Mouse (Mus musculus): Measurements from ENCODE around the gene Cenph. TPM values are rescaled to one million over a fixed set of nuclear protein-coding genes. Genes with fewer than 3 reads are reported as not detected.
"Not testable (repeated sequence)": the region's sequence is repeated elsewhere in the genome, so short reads cannot be mapped to it uniquely, and the experiment has no call there.

The Cenph gene
- total RNA-seq (2018; cell fraction: chromatin; rRNA removed): 1 to 10 TPM in 19 of 26 experiments, under 1 TPM in 3, not detected in 4; 0.77 to 10.0 (median 3.6) TPM
- 1 to 10 TPM in 24 of 26 experiments, under 1 TPM in 2; 0.90 to 2.4 (median 1.5) TPM for total RNA-seq (2018; cell fraction: cytosol; rRNA removed)
- 10 to 100 TPM in 1 of 26 experiments, 1 to 10 TPM in 14, under 1 TPM in 7, not detected in 4; 0.46 to 16.3 (median 1.5) TPM for total RNA-seq (2018; cell fraction: nucleus; rRNA removed)
- 0.86 to 7.4 TPM (median 4.3 TPM) in 3 replicates for polyA plus RNA-seq (2018)

DNA sequence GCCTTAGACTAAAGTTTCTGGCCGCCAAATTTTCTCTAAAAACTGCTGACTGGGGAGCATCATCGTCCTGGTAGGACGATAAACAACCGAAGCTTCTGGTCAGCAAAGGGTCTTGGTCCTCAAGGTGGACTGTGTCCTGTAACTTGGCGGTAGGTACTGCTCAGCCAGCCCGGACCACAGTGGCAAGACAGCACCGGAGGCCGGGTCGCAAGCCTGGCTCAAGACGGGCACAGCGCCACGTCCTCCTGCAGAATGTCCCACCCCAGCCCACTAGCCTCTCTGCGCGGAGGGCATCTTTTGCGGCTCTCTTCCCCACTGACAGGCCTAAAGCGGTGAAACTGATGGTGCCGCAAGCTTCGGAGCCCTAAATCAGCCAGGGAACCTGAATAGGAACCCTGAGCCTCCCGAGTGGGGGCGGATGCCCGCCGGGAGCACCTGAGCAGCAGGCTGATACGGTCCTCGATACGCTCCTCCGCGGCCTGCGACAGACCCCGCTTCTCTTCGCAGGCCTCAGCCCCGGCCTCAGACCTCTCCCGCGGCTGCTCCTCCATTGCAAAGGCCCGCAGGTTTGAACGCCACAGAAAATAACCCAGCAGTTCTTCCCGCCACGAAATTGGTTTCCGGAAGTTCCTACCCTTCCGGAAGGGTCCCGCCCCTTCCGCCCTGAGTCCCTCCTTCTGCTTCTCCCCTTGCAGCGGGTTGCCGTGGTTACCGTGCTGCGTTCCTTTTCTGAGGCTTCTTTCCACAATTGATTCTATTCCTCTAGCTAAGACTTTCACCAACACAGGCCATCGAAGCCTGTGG is at the start of gene Cenph:
Gene Cenph, minus strand, starts transcription at position 648 of the 804 bp plus-strand sequence.
- under 1% methylated on average over 43 of the region's 46 CpGs for WGBS (ENCODE audit: missing documents)
- Histone ChIP-seq H3K4me3 (ENCODE audit: inconsistent target) (peak within 1 kb of the TSS; percentile 82), H3K36me3 (ENCODE audit: inconsistent target) (0 out of 2 replicates have a peak, but pooled peaks cover 4% of the 10 kb centered on the region), H3K27ac (0 out of 2 replicates have a peak within 1 kb of the TSS, but pooled peaks have one; percentile 25), H3K79me2 (ENCODE audit: inconsistent target) (peaks cover 8% of the 10 kb centered on the region)

DNA sequence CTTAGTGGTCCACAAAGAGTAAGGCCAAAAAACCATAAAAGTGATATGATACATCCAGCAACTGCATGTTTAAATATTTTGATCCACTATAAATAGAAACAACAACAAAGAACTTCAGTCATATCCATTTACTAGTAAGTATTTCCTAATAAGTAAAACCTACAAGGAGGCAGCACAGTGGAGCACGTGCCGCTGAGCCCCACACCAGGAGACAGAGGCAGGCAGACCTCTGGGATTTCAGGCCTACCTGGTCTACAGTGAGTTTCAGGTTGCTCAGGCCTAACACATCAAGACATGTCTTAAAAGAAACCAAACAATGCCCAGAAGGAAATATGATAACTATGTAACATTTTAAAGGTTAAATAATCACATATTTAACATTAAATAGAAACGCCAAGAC is 49.2 kb upstream of the Cenph start:
- Histone ChIP-seq H3K79me2 (ENCODE audit: inconsistent target) (peaks cover 87% of the 10 kb centered on the region), H3K36me3 (ENCODE audit: inconsistent target) (peaks cover 63% of the 10 kb centered on the region), H3K27ac (no peak overlapping the region), H3K4me3 (ENCODE audit: inconsistent target) (no peak overlapping the region)
- WGBS (ENCODE audit: missing documents): 92% methylated on average over 2 of the region's 3 CpGs

DNA sequence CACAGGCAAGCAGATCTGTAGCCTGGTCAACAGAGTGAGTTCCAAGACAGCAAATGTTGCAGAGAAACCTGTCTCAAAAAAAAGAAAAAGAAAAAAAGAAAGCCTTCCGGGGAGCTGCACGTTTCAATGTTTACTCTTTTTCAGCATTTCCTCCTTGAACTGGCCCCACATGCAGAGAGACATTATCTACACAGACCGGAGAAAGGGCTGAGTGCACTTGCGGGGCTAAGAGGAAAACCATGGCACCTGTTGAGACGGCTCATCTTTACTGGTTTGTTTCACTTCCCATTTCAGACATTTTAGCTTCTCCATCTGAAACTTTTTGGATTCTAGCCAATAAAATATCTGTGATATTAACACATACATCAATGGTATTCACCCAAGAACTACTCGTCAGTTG is 48.6 kb upstream of the Cenph start:
- Histone ChIP-seq H3K79me2 (ENCODE audit: inconsistent target) (peaks cover 81% of the 10 kb centered on the region), H3K4me3 (ENCODE audit: inconsistent target) (no peak overlapping the region), H3K27ac (no peak overlapping the region), H3K36me3 (ENCODE audit: inconsistent target) (peaks cover 69% of the 10 kb centered on the region)
- WGBS (ENCODE audit: missing documents): 15% methylated on average over 6 of the region's 6 CpGs

DNA sequence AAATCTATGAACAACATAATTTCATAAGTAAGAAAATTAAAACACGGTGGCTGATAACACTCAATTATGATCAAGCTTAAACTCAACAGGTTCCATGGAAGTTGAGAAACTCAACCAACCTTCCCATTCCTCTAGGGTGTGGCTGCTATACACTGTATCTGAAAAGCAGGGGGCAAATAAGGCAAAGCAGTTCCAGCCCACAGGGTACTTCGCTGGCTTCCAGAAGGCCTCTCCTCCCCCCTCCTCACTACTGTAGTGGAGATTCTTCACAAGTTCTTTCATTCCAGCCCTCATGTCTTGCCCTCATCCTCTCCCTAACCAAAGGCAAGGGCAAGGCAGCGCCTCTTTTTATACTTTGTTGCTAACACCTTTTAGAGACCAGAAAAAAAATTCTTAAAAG is 48.2 kb upstream of the Cenph start:
- WGBS (ENCODE audit: missing documents): 90% methylated on average over 3 of the region's 3 CpGs
- Histone ChIP-seq H3K36me3 (ENCODE audit: inconsistent target) (peaks cover 68% of the 10 kb centered on the region), H3K27ac (no peak overlapping the region), H3K4me3 (ENCODE audit: inconsistent target) (no peak overlapping the region), H3K79me2 (ENCODE audit: inconsistent target) (peaks cover 76% of the 10 kb centered on the region)

DNA sequence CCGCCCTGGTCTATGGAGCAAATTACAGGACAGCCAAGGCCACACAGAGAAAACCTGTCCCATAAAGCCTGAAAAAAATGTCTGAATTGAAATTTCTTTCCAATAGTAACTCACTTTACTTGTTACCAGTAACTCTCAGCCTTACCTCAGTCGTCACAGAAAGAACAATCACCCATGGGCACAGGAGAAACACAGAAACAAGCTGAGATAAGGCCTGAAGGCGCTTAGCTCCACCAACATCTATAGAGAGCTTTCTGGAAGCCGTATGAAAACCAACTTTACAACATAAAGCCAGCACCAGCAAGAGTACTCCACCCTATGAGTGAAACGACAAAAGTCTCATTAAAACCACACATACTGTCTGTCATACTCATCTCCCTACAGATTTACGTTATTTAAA is 38.8 kb upstream of the Cenph start:
- WGBS (ENCODE audit: missing documents): 87% methylated on average over 6 of the region's 6 CpGs
- H3K36me3 ChIP-seq (ENCODE audit: inconsistent target): peaks cover 70% of the 10 kb centered on the region
- H3K27ac ChIP-seq: no peak overlapping the region
- no peak overlapping the region for H3K4me3 ChIP-seq (ENCODE audit: inconsistent target)
- H3K79me2 ChIP-seq (ENCODE audit: inconsistent target): no peaks in the 10 kb centered on the region

- Histone ChIP-seq H3K27ac (no peak overlapping the region), H3K36me3 (ENCODE audit: inconsistent target) (peaks cover 70% of the 10 kb centered on the region)
- WGBS (ENCODE audit: missing documents): 98% methylated on average over 3 of the region's 3 CpGs
Measured at GRCm38 (mm10) chr13:100805776-100806175, 30.1 kb upstream of the Cenph start.

GRCm38 (mm10) chr13:100797171-100797570 is 21.5 kb upstream of the Cenph start:
- Histone ChIP-seq H3K27ac (no peak overlapping the region), H3K36me3 (ENCODE audit: inconsistent target) (no peaks in the 10 kb centered on the region), H3K4me3 (ENCODE audit: inconsistent target) (no peak overlapping the region), H3K79me2 (ENCODE audit: inconsistent target) (no peaks in the 10 kb centered on the region)
- WGBS (ENCODE audit: missing documents): 96% methylated on average over 6 of the region's 6 CpGs

More at GRCm38 (mm10) chr13:100805776-100806175, 30.1 kb upstream of the Cenph start:
- no peak overlapping the region for H3K4me3 ChIP-seq (ENCODE audit: inconsistent target)
- no peaks in the 10 kb centered on the region for H3K79me2 ChIP-seq (ENCODE audit: inconsistent target)

DNA sequence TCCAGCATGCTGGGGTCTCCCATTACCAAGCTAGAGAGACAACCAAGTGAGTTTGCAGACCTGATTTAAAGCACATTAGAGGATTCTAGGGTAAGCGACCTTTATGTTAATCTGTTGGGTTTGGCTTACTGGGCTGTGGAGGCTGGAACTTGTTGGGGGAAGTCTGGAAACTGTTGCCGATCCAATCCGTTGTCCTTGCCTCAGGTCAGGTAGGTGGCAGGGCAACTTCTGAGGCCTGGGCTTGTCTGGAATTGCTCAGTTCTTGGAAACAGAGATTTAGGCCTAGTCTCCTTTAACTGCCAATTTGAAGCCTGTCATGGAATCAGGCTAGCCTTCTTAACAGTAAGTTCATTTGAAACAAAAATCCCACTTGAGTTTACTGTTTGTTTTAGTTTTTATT is 13.4 kb upstream of the Cenph start:
- H3K4me3 ChIP-seq (ENCODE audit: inconsistent target): no peak overlapping the region
- H3K27ac ChIP-seq: no peak overlapping the region
- peaks cover 21% of the 10 kb centered on the region for H3K79me2 ChIP-seq (ENCODE audit: inconsistent target)
- no peaks in the 10 kb centered on the region for H3K36me3 ChIP-seq (ENCODE audit: inconsistent target)
- 100% methylated on average over 3 of the region's 3 CpGs for WGBS (ENCODE audit: missing documents)

DNA sequence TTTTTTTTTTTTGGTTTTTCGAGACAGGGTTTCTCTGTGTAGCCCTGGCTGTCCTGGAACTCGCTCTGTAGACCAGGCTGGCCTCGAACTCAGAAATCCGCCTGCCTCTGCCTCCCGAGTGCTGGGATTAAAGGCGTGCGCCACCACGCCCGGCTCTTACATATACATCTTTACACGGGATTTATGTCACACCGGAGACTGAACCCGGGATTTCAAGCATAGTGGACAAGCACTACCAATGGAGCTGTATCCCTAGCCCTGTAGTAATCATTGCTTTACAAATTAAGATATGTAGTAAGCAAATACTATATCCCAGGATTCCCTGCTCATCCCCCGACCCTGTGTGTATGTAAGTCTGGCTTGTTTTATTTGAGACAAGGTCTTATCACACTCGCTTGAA is 12.4 kb upstream of the Cenph start:
- WGBS (ENCODE audit: missing documents): 99% methylated on average over 7 of the region's 14 CpGs
- H3K4me3 ChIP-seq (ENCODE audit: inconsistent target); H3K36me3 ChIP-seq (ENCODE audit: inconsistent target); H3K27ac ChIP-seq: not testable (repeated sequence)
- H3K79me2 ChIP-seq (ENCODE audit: inconsistent target): peaks cover 31% of the 10 kb centered on the region

- WGBS (ENCODE audit: missing documents): 100% methylated on average over 5 of the region's 6 CpGs
- Histone ChIP-seq H3K4me3 (ENCODE audit: inconsistent target) (no peak overlapping the region), H3K27ac (no peak overlapping the region), H3K36me3 (ENCODE audit: inconsistent target) (no peaks in the 10 kb centered on the region), H3K79me2 (ENCODE audit: inconsistent target) (peaks cover 37% of the 10 kb centered on the region)
Measured at GRCm38 (mm10) chr13:100787316-100788010, 11.8 kb upstream of the Cenph start.

GRCm38 (mm10) chr13:100786414-100786867 is 10.7 kb upstream of the Cenph start, which contains the start of gene Ccnb1:
Gene Ccnb1, minus strand, starts transcription at chr13:100786570.
- 0% methylated on average over 29 of the region's 35 CpGs for WGBS (ENCODE audit: missing documents)
- H3K79me2 ChIP-seq (ENCODE audit: inconsistent target): peaks cover 40% of the 10 kb centered on the region
- H3K27ac ChIP-seq: peak within 1 kb of the TSS; percentile 85
- peak within 1 kb of the TSS; percentile 97 for H3K4me3 ChIP-seq (ENCODE audit: inconsistent target)
- H3K36me3 ChIP-seq (ENCODE audit: inconsistent target): no peaks in the 10 kb centered on the region

- under 1% methylated on average over 29 of the region's 30 CpGs for WGBS (ENCODE audit: missing documents)
- H3K27ac ChIP-seq: peak overlapping the region; percentile 85
- peaks cover 40% of the 10 kb centered on the region for H3K79me2 ChIP-seq (ENCODE audit: inconsistent target)
- H3K4me3 ChIP-seq (ENCODE audit: inconsistent target): peak overlapping the region; percentile 97
- H3K36me3 ChIP-seq (ENCODE audit: inconsistent target): no peaks in the 10 kb centered on the region
Measured at GRCm38 (mm10) chr13:100785806-100786413, 10.2 kb upstream of the Cenph start.

GRCm38 (mm10) chr13:100777491-100777890 is 1.8 kb upstream of the Cenph start:
- H3K4me3 ChIP-seq (ENCODE audit: inconsistent target): no peak overlapping the region
- no peaks in the 10 kb centered on the region for H3K36me3 ChIP-seq (ENCODE audit: inconsistent target)
- WGBS (ENCODE audit: missing documents): 85% methylated on average over 3 of the region's 3 CpGs
- peaks cover 12% of the 10 kb centered on the region for H3K79me2 ChIP-seq (ENCODE audit: inconsistent target)
- H3K27ac ChIP-seq: no peak overlapping the region

DNA sequence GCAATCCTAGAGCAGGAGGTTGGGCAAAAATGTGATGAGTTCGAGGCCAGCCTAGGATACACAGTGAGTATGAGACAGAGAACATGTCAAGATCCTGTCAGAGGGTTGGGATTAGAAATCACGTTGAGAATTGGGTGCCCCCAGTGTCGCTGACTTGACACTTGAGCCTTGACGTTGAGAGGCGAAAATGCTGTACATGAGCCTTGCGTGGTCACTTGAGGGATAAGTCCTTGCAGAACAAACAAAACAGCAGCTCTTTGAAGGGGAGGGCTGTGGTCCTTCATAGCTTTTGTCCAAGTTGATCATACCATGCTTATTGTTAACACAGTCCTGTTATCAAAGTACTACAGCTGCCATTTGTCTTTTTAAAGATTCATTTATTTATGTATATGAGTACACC is 1.0 kb upstream of the Cenph start:
- Histone ChIP-seq H3K27ac (no peak overlapping the region), H3K79me2 (ENCODE audit: inconsistent target) (peaks cover 8% of the 10 kb centered on the region), H3K4me3 (ENCODE audit: inconsistent target) (no peak overlapping the region), H3K36me3 (ENCODE audit: inconsistent target) (no peaks in the 10 kb centered on the region)
- WGBS (ENCODE audit: missing documents): 79% methylated on average over 6 of the region's 6 CpGs

All from macrophage (primary cell).